Mouse (Mus musculus) forebrain, postnatal 0 days (tissue): ENCODE results near the gene Aox1. TPM values are rescaled to one million over a fixed set of nuclear protein-coding genes. Genes with fewer than 3 reads are reported as not detected.
A peak's percentile ranks its signal among the peaks of the same experiment; 100 is the strongest.

Experiments used
- ATAC-seq: fragments of 200-750 bp; cut with Nextera tagmentation; 2 replicates; pipeline ENCODE4 v1.8.0; 2017; ENCODE audit warnings: mild to moderate bottlenecking, moderate library complexity
- DNase-seq: peaks from one replicate; pipeline ENCODE4 v3.0.0-alpha.2; 2015
- H3K27ac ChIP-seq: fragments of 300-500 bp; sonication (generic); 2 replicates; pipeline ENCODE4 v1.5.1; 2014; ENCODE audit warnings: low read depth, mild to moderate bottlenecking, antibody characterized with exemption, low read length, moderate library complexity, mixed read lengths
- H3K27me3 ChIP-seq: fragments of 300-500 bp; sonication (generic); 2 replicates; pipeline ENCODE4 v1.6.1; 2014; ENCODE audit warnings: mild to moderate bottlenecking, low read length, mixed read lengths; ENCODE audit not compliant: insufficient read depth
- H3K36me3 ChIP-seq: fragments of 300-500 bp; sonication (generic); 2 replicates; pipeline ENCODE4 v1.6.1; 2014; ENCODE audit warnings: mild to moderate bottlenecking, moderate library complexity; ENCODE audit not compliant: insufficient read depth
- H3K4me1 ChIP-seq: fragments of 300-500 bp; sonication (generic); 2 replicates; pipeline ENCODE4 v1.6.1; 2014; ENCODE audit warnings: antibody characterized with exemption; ENCODE audit not compliant: insufficient read depth
- H3K4me2 ChIP-seq: fragments of 300-500 bp; sonication (generic); 2 replicates; pipeline ENCODE4 v1.6.1; 2014; ENCODE audit warnings: low read depth, mild to moderate bottlenecking, moderate library complexity
- H3K4me3 ChIP-seq: fragments of 300-500 bp; sonication (generic); 2 replicates; pipeline ENCODE4 v1.5.1; 2014; ENCODE audit warnings: low read depth, low read length, mixed read lengths
- H3K9ac ChIP-seq: fragments of 300-500 bp; sonication (generic); 2 replicates; pipeline ENCODE4 v1.6.1; 2014; ENCODE audit warnings: mild to moderate bottlenecking
- H3K9me3 ChIP-seq: fragments of 300-500 bp; sonication (generic); 2 replicates; pipeline ENCODE4 v1.6.1; 2016; ENCODE audit warnings: low read length
- CTCF ChIP-seq: sonication (generic); IDR thresholded peaks from 2 replicates; pipeline ENCODE4 v1.5.1; 2016; ENCODE audit warnings: antibody characterized with exemption, control low read depth, low read depth
- WGBS: fragments of 180-500 bp; shearing (Covaris S2); extraction: QIAGEN DNeasy Blood & Tissue Kit; methylation state at CpG from one replicate; pipeline ENCODE4 v1.1.7; 2014; 5-methylcytosine and 5-hydroxymethylcytosine counted together
- polyA plus RNA-seq: library from polyadenylated mRNA; unstranded; fragments of >200 nt; fragmentation: Nextera tagmentation; extraction: Ambion mirVana; gene quantifications from 2 replicates; pipeline ENCODE4 v1.2.1, GENCODE M21; 2015
- total RNA-seq: library from RNA; depleted of rRNA; stranded (reverse); fragments of >200 nt; gene quantifications from 2 replicates; pipeline ENCODE4 v1.2.3, GENCODE M21; 2014

Aox1 gene
- total and polyA plus RNA-seq, 2 experiments from 2014 or later: 0.38 to 0.90 TPM

DNA sequence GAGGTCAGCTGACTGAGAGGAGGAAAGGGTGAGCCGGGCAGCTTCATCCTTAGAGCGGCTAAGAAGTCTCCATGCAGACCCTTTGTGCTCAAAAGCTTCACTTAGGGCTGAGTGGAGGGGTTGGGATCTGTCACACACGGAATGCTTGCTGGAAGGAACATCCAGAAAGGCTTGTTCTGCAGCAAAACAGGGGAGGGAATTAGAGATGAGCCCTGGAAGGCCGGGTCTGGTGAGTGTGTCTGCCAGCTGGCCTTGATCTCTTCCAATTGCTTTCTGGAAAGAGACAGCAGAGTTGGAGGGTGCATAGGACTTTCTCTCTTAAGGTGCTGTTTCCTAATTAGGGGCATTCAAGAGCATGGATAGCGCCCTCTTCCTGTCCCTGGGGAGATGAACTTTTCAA, 59.6 kb downstream of the Aox1 start:
- no peak for ATAC-seq
- Histone ChIP-seq H3K9me3 (no peaks in the 10 kb centered on the region), H3K27me3 (no peaks in the 10 kb centered on the region), H3K27ac (no peak overlapping the region), H3K4me3 (no peak overlapping the region), H3K4me1 (no peaks in the 10 kb centered on the region), H3K36me3 (no peaks in the 10 kb centered on the region), H3K9ac (no peak overlapping the region), H3K4me2 (no peak overlapping the region)
- DNase-seq: no peak
- WGBS: 51% methylated on average over 5 of the region's 5 CpGs
- TF ChIP-seq CTCF: no peak

DNA sequence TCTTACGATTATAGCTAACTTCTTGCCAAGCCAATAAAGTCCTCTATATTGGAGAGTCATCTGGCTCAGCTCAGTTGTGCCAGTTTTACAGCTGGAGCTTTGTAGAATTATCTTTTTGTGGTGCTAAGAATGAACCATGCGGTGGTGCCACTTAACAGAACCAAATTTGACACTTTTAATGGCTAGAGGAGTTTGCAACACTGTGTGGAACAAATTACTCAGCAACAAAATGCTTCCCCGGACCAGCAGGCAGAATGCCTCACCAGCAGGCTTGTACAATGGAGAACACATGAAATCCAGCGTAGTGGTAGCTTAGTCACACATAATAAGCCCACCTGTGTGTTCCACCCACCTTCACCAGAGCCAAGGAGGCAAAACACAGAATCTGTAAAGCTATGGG, 60.5 kb downstream of the Aox1 start:
- WGBS: 79% methylated on average over 4 of the region's 4 CpGs

DNA sequence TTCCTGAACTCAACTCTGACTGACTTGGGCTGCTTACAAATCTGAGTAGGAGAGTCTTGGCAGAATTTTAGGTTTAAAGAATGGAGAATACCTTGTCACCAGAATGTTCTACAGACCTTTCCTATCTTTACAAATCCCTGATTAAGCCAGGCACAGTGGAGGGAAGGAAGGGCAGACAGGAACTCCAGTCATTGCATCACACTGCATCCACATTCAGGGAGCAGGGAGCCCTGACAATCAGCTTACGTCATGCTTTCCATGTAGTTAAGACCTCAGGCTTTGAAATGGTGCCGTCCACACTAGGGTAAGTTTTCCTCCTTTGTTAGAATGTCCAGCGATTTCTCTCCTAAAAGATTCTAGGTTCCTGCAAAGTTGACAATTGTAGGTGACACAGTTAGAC, 61.5 kb downstream of the Aox1 start:
- Histone ChIP-seq H3K4me3 (no peak overlapping the region), H3K9me3 (no peaks in the 10 kb centered on the region), H3K9ac (no peak overlapping the region), H3K4me1 (no peaks in the 10 kb centered on the region), H3K4me2 (no peak overlapping the region), H3K27me3 (no peaks in the 10 kb centered on the region), H3K27ac (no peak overlapping the region), H3K36me3 (no peaks in the 10 kb centered on the region)
- DNase-seq: no peak
- no peak for TF ChIP-seq CTCF
- 75% methylated on average over 3 of the region's 3 CpGs for WGBS
- ATAC-seq: no peak

More for the DNA sequence above, 60.5 kb downstream of the Aox1 start:
- TF ChIP-seq CTCF: no peak
- Histone ChIP-seq H3K4me1 (no peaks in the 10 kb centered on the region), H3K9ac (no peak overlapping the region), H3K27ac (no peak overlapping the region), H3K27me3 (no peaks in the 10 kb centered on the region), H3K4me2 (no peak overlapping the region), H3K36me3 (no peaks in the 10 kb centered on the region), H3K9me3 (no peaks in the 10 kb centered on the region), H3K4me3 (no peak overlapping the region)
- DNase-seq (no peak), ATAC-seq (peak; percentile 20; the same call in 1 of the 2 replicates)

- no peak overlapping the region for H3K27ac ChIP-seq
- no peaks in the 10 kb centered on the region for H3K36me3 ChIP-seq
- H3K9ac ChIP-seq: no peak overlapping the region
- DNase-seq (no peak), ATAC-seq (no peak)
- 82% methylated on average over 2 of the region's 2 CpGs for whole genome bisulfite sequencing
- H3K27me3 ChIP-seq: no peaks in the 10 kb centered on the region
- TF ChIP-seq CTCF: no peak
- H3K9me3 ChIP-seq: no peaks in the 10 kb centered on the region
- no peak overlapping the region for H3K4me3 ChIP-seq
- no peak overlapping the region for H3K4me2 ChIP-seq
- no peaks in the 10 kb centered on the region for H3K4me1 ChIP-seq
Observed at GRCm38 (mm10) chr1:58091992-58092560, 62.3 kb downstream of the Aox1 start.

- no peak for DNase-seq
- 95% methylated on average over 6 of the region's 6 CpGs for WGBS
- TF ChIP-seq CTCF: no peak
- ATAC-seq: no peak
- Histone ChIP-seq H3K9ac (no peak overlapping the region), H3K27ac (no peak overlapping the region), H3K9me3 (no peaks in the 10 kb centered on the region), H3K27me3 (no peaks in the 10 kb centered on the region), H3K4me1 (no peaks in the 10 kb centered on the region), H3K36me3 (no peaks in the 10 kb centered on the region), H3K4me3 (no peak overlapping the region), H3K4me2 (no peak overlapping the region)
Observed at GRCm38 (mm10) chr1:58097338-58097737, 67.6 kb downstream of the Aox1 start.

DNA sequence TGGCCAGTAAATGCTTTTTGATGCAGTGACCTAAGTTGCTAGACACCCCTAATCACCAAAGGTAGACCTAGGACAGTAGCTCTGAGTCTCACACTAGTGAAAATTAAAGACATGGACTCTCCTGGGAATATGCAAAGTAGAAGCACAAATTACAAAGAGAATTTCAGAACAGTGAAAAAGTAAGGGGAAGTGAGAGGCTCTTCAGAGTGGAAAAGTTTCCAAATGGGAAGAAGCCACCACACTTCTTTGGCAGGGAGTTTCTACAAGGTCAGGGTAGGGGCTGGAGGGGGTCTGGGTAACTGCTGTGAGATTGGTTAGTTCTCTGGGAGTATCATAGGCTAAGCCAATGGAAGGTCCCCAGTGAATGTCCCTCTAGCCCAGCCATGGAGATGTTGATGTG, 69.4 kb downstream of the Aox1 start:
- no peak overlapping the region for H3K4me3 ChIP-seq
- no peak for ATAC-seq
- no peak overlapping the region for H3K27ac ChIP-seq
- no peaks in the 10 kb centered on the region for H3K36me3 ChIP-seq
- no peaks in the 10 kb centered on the region for H3K4me1 ChIP-seq
- DNase-seq: no peak
- H3K4me2 ChIP-seq: no peak overlapping the region
- no peak for TF ChIP-seq CTCF
- no peak overlapping the region for H3K9ac ChIP-seq
- no peaks in the 10 kb centered on the region for H3K9me3 ChIP-seq
- H3K27me3 ChIP-seq: no peaks in the 10 kb centered on the region

- ATAC-seq (no peak), DNase-seq (no peak)
- no peak for TF ChIP-seq CTCF
- no peak overlapping the region for H3K4me2 ChIP-seq
- no peak overlapping the region for H3K4me3 ChIP-seq
- H3K9ac ChIP-seq: no peak overlapping the region
- WGBS: 57% methylated on average over 2 of the region's 2 CpGs
- H3K9me3 ChIP-seq: no peaks in the 10 kb centered on the region
- no peak overlapping the region for H3K27ac ChIP-seq
- H3K27me3 ChIP-seq: no peaks in the 10 kb centered on the region
- H3K36me3 ChIP-seq: no peaks in the 10 kb centered on the region
- H3K4me1 ChIP-seq: no peaks in the 10 kb centered on the region
Observed at GRCm38 (mm10) chr1:58101531-58102146, 71.9 kb downstream of the Aox1 start.
